Mouse (Mus musculus) lung, embryonic 16.5 days (tissue): ENCODE data around the gene Ak8. TPM values are rescaled to one million over a fixed set of nuclear protein-coding genes. Genes with fewer than 3 reads are reported as not detected.

ENCODE experiments used
- ATAC-seq: fragments of 200-750 bp; cut with Nextera tagmentation; 2 replicates; pipeline ENCODE4 v1.8.0; 2017; ENCODE audit warnings: low read depth, mild to moderate bottlenecking, moderate library complexity
- H3K27ac ChIP-seq: fragments of 300-500 bp; sonication (generic); 2 replicates; pipeline ENCODE4 v1.5.1; 2014; ENCODE audit warnings: mild to moderate bottlenecking, control low read depth, low read length
- H3K27me3 ChIP-seq: fragments of 300-500 bp; sonication (generic); 2 replicates; pipeline ENCODE4 v1.6.1; 2014; ENCODE audit warnings: low read depth, low read length, mixed read lengths; ENCODE audit not compliant: control insufficient read depth, insufficient read depth
- H3K36me3 ChIP-seq: fragments of 300-500 bp; sonication (generic); 2 replicates; pipeline ENCODE4 v1.6.1; 2014; ENCODE audit warnings: low read length; ENCODE audit not compliant: control insufficient read depth, insufficient read depth
- H3K4me1 ChIP-seq: fragments of 300-500 bp; sonication (generic); replicated peaks from 2 replicates; pipeline ENCODE4 v1.6.1; 2014; ENCODE audit warnings: low read length, mixed read lengths; ENCODE audit not compliant: control insufficient read depth, insufficient read depth
- H3K4me2 ChIP-seq: fragments of 300-500 bp; sonication (generic); 2 replicates; pipeline ENCODE4 v1.6.1; 2014; ENCODE audit warnings: low read depth, low read length, control low read depth
- H3K4me3 ChIP-seq: fragments of 300-500 bp; sonication (generic); 2 replicates; pipeline ENCODE4 v1.5.1; 2014; ENCODE audit warnings: mild to moderate bottlenecking, low read length, control low read depth
- H3K9ac ChIP-seq: fragments of 300-500 bp; sonication (generic); 2 replicates; pipeline ENCODE4 v1.6.1; 2014; ENCODE audit warnings: low read length, control low read depth
- H3K9me3 ChIP-seq: fragments of 300-500 bp; sonication (generic); 2 replicates; pipeline ENCODE4 v1.6.1; 2016; ENCODE audit warnings: low read length; ENCODE audit not compliant: control insufficient read depth
- WGBS: fragments of 180-500 bp; shearing (Covaris S2); extraction: QIAGEN DNeasy Blood & Tissue Kit; methylation state at CpG from one replicate; pipeline ENCODE4 v1.1.7; 2014; 5-methylcytosine and 5-hydroxymethylcytosine counted together
- polyA plus RNA-seq: library from polyadenylated mRNA; unstranded; fragments of >200 nt; fragmentation: Nextera tagmentation; extraction: Ambion mirVana; gene quantifications from 2 replicates; pipeline ENCODE4 v1.2.1, GENCODE M21; 2015

Ak8 gene
- polyA plus RNA-seq, result 4.2 and 4.7 TPM in 2 replicates

GRCm38 (mm10) chr2:28699361-28700335 lies at the start of gene Ak8, which contains the start of gene Spaca9:
Gene Ak8, plus strand, starts transcription at chr2:28700164.
Gene Spaca9, minus strand, starts transcription at chr2:28699727.
- peak; percentile 90 for ATAC-seq
- WGBS, result under 1% methylated on average over 53 of the region's 53 CpGs
- Histone ChIP-seq H3K9ac (peak within 1 kb of the TSS; percentile 79), H3K27ac (peak within 1 kb of the TSS; percentile 78), H3K4me1 (peaks cover 4% of the 10 kb centered on the region), H3K36me3 (no peaks in the 10 kb centered on the region), H3K4me3 (peak within 1 kb of the TSS; percentile 73), H3K27me3 (no peaks in the 10 kb centered on the region), H3K9me3 (no peaks in the 10 kb centered on the region), H3K4me2 (peak within 1 kb of the TSS; percentile 93)

DNA sequence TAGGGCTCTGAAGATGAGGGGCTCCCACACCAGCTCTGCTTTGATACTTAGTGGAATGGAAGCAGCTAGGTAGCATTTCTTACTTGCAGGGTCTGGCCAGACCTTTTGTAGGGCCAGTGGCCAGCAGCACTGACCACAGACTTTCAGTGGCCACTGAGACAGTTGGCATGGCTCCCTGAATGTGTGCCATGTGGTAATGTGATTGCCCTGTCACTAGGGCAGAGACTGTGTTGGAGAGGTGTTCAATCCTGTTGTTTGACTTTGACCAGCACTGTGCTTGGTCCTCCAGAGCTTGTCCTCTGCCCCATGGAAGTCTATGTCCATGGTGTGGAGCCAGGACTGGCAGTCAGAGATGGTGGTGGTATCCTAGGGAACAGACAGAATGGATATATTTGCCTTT lies 49.4 kb upstream of the Ak8 start:
- ATAC-seq, result no peak
- H3K36me3 ChIP-seq, result peaks cover 4% of the 10 kb centered on the region; the same call in 1 of the 2 replicates
- no peak overlapping the region for H3K27ac ChIP-seq
- no peaks in the 10 kb centered on the region for H3K27me3 ChIP-seq
- no peak overlapping the region for H3K4me2 ChIP-seq
- no peak overlapping the region for H3K4me3 ChIP-seq
- H3K4me1 ChIP-seq, result no peaks in the 10 kb centered on the region
- H3K9me3 ChIP-seq, result no peaks in the 10 kb centered on the region
- no peak overlapping the region for H3K9ac ChIP-seq

DNA sequence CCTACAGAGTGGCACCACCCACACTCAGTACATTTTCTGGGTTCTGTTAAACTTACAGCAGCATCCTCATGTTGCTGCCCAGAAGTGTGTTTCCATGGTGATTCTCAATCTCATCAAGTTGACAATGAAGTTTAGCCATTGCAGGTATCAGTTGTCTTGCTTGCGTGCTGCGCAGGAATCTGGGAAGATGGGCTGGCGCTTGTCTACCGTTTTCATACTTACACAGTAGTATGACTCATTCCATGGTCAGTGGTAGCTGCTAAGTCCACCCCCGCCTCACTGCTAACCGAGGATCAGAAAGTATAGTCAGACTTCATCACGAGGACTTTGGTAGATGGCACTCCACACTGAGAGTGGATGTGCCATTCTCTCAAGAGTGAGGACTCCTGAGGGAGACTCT lies 46.6 kb upstream of the Ak8 start:
- Histone ChIP-seq H3K36me3 (peaks cover 4% of the 10 kb centered on the region; the same call in 1 of the 2 replicates), H3K9me3 (no peaks in the 10 kb centered on the region), H3K4me1 (no peaks in the 10 kb centered on the region), H3K27ac (no peak overlapping the region), H3K4me3 (no peak overlapping the region), H3K9ac (no peak overlapping the region), H3K27me3 (no peaks in the 10 kb centered on the region), H3K4me2 (no peak overlapping the region)
- 96% methylated on average over 7 of the region's 7 CpGs for WGBS
- no peak for ATAC-seq

DNA sequence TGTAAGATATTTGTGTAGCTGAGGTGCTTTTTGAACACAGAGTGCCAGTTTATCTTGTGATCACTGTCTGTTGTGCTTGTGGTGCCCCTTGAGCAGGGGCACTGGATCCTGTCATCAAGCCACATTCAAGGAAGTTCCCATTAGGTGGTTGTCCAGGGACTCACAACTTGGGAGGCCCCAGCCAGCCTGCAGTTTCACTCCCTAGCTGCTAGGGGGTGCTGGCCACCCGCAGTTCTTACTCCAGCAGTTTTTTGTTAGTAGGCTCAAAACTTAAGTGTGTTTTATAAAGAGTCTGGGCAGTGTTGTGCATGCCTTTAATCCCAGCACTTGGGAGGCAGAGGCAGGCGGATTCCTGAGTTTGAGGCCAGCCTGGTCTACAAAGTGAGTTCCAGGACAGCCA lies 45.7 kb upstream of the Ak8 start:
- Histone ChIP-seq H3K4me3 (no peak overlapping the region), H3K4me2 (no peak overlapping the region), H3K9ac (no peak overlapping the region), H3K36me3 (peaks cover 4% of the 10 kb centered on the region; the same call in 1 of the 2 replicates), H3K4me1 (no peaks in the 10 kb centered on the region), H3K9me3 (no peaks in the 10 kb centered on the region), H3K27ac (no peak overlapping the region), H3K27me3 (no peaks in the 10 kb centered on the region)
- 68% methylated on average over 2 of the region's 2 CpGs for WGBS
- ATAC-seq, result no peak

DNA sequence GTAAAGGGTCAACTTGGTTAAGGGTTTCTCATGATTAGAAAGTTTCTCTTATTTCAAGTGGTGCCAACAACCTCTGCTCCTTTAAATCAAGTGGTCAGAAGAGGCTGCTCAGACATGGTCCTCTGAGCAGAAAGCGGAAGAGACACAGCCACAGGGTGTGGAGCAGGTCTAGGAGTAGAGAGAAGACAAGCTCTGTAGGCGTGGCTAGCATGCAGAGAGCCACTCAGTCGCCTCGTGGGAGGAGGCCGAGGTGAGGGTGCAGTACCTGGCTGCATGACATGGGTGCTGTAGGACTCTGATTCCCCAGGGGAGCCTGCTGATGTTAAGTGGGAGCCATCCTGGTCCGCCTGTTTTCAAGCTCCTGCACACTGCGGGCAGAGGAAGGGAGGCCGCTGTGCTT lies 43.7 kb upstream of the Ak8 start:
- no peaks in the 10 kb centered on the region for H3K27me3 ChIP-seq
- ATAC-seq, result 0 out of 2 replicates have a peak, but pooled peaks have one; percentile 45
- no peak overlapping the region for H3K4me2 ChIP-seq
- no peak overlapping the region for H3K4me3 ChIP-seq
- peaks cover 4% of the 10 kb centered on the region; the same call in 1 of the 2 replicates for H3K36me3 ChIP-seq
- no peak overlapping the region for H3K9ac ChIP-seq
- no peaks in the 10 kb centered on the region for H3K4me1 ChIP-seq
- WGBS, result 67% methylated on average over 8 of the region's 8 CpGs
- H3K27ac ChIP-seq, result no peak overlapping the region
- no peaks in the 10 kb centered on the region for H3K9me3 ChIP-seq

DNA sequence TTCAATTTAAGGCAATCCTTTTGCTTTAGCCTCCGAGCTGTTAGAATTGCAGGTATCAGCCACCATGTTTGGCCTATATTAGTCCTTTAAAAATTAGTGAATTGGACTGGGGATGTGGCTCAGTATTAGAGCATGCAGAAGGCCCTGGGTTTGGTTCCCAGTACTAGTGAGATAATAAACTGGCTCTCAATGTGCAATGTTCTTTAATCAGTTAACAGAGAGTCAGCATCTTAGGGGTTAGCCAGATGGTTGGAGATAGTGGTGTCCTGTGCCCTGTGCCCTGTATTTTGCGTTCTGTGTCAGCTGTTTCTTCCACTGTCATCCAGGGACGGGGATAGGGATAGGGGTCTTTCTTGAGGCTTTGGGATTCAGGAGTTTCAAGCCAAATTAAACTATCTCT lies 37.1 kb upstream of the Ak8 start:
- H3K27ac ChIP-seq, result no peak overlapping the region
- no peaks in the 10 kb centered on the region for H3K9me3 ChIP-seq
- peaks cover 6% of the 10 kb centered on the region; the same call in 1 of the 2 replicates for H3K36me3 ChIP-seq
- no peak overlapping the region for H3K4me3 ChIP-seq
- no peaks in the 10 kb centered on the region for H3K27me3 ChIP-seq
- no peaks in the 10 kb centered on the region for H3K4me1 ChIP-seq
- WGBS, result 95% methylated on average over 3 of the region's 3 CpGs
- no peak overlapping the region for H3K9ac ChIP-seq
- no peak overlapping the region for H3K4me2 ChIP-seq
- no peak for ATAC-seq

DNA sequence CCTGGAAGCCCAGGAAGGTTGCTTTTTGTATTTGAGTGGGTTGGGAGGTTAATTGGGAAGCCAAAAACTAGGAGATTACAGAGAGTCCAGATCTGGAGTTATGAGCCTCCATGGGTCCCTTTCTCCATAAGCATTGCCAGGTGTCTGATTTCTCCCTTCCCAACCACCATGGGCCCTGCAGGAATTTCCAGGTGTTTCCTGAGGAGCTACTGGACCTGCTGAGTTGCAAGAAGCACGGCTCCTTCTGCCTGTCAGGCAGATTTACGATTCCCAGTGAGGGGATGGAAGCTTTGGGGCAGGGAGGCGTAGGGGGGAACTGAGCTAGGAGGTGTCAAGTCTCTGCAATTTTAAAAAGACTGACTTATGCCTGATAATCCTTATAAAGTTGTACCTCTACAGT lies 34.1 kb upstream of the Ak8 start:
- Histone ChIP-seq H3K36me3 (peaks cover 9% of the 10 kb centered on the region; the same call in 1 of the 2 replicates), H3K27ac (no peak overlapping the region), H3K27me3 (no peaks in the 10 kb centered on the region), H3K9ac (no peak overlapping the region), H3K4me3 (no peak overlapping the region), H3K4me1 (no peaks in the 10 kb centered on the region), H3K4me2 (no peak overlapping the region), H3K9me3 (no peaks in the 10 kb centered on the region)
- WGBS, result 75% methylated on average over 3 of the region's 3 CpGs
- ATAC-seq, result no peak

- Histone ChIP-seq H3K27ac (no peak overlapping the region), H3K4me1 (no peaks in the 10 kb centered on the region), H3K36me3 (peaks cover 35% of the 10 kb centered on the region), H3K27me3 (no peaks in the 10 kb centered on the region), H3K4me3 (no peak overlapping the region), H3K9ac (no peak overlapping the region), H3K9me3 (no peaks in the 10 kb centered on the region), H3K4me2 (no peak overlapping the region)
- 72% methylated on average over 2 of the region's 2 CpGs for WGBS
- no peak for ATAC-seq
These were observed 28.5 kb upstream of the Ak8 start for GRCm38 (mm10) chr2:28671438-28671837.

DNA sequence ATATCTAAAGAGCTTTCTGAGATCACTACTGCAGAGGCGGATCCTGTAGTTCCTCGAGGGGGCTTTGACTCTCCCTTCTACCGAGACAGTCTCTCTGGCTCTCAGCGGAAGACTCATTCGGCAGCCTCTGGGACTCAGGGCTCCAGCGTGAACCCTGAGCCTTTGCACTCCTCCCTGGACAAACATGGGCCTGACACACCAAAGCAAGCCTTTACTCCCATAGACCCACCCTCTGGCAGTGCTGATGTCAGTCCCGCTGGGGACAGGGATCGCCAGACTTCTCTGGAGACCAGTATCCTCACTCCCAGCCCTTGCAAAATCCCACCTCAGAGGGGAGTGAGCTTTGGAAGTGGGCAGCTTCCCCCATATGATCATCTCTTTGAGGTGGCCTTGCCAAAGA lies 24.0 kb upstream of the Ak8 start:
- no peaks in the 10 kb centered on the region for H3K9me3 ChIP-seq
- WGBS, result 90% methylated on average over 8 of the region's 8 CpGs
- H3K27me3 ChIP-seq, result no peaks in the 10 kb centered on the region
- H3K27ac ChIP-seq, result no peak overlapping the region
- ATAC-seq, result no peak
- no peak overlapping the region for H3K4me3 ChIP-seq
- no peak overlapping the region for H3K4me2 ChIP-seq
- H3K9ac ChIP-seq, result no peak overlapping the region
- H3K36me3 ChIP-seq, result peaks cover 44% of the 10 kb centered on the region
- no peaks in the 10 kb centered on the region for H3K4me1 ChIP-seq
